Mouse (Mus musculus): ENCODE results near the gene Reln. TPM values are rescaled to one million over a fixed set of nuclear protein-coding genes. Genes with fewer than 3 reads are reported as not detected.

Gene Reln
- total and polyA plus RNA-seq, 2 experiments from 2014 or later: 40.5 to 208 TPM

- WGBS: 87% methylated on average over 7 of the region's 7 CpGs
- Histone ChIP-seq H3K4me3 (ENCODE audit: low read depth, low read length) (no peak overlapping the region), H3K9ac (no peak overlapping the region), H3K4me2 (ENCODE audit: low read depth) (no peak overlapping the region), H3K36me3 (ENCODE audit: insufficient read depth) (no peaks in the 10 kb centered on the region), H3K4me1 (ENCODE audit: insufficient read depth) (no peaks in the 10 kb centered on the region), H3K27ac (ENCODE audit: low read depth, low read length) (no peak overlapping the region), H3K27me3 (ENCODE audit: insufficient read depth, low read length) (no peaks in the 10 kb centered on the region), H3K9me3 (ENCODE audit: low read length) (no peaks in the 10 kb centered on the region)
- ATAC-seq: no peak
- no peak for TF ChIP-seq CTCF (IDR thresholded peaks at IDR 0.05; ENCODE audit: low read depth)
- DNase-seq: no peak
These were observed 485.8 kb downstream of the Reln start for GRCm38 (mm10) chr5:21858653-21859052.

DNA sequence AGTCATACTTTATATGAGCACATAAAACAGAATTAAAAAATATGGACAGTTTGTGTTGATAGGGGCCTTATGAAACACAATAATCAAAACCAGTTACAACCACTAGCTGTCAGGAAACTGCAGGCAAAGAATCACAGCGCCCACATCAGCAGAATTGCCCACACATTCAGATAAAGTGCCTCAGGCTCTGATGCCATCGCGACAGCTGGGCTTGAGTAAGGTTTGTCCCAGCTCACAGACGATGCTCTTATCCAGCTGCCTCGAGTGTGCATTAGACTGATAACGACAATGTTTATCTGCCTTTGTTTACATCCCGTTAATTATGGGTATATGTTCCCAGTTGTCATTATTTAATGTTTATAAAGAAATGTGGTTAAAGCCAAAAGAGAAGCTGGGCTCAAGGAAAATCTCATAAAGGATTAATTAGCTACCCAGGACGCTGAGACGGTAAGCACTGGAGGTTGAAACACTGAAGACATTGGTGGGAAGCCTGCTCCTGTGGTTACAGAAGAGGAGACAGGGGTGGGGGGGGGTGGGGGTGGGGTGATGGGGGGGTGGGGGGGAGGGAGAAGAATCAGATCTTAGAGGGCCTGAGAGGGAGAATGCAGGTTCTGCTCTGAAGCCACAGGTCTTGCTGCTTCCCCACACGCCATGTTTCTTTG, 492.7 kb downstream of the Reln start:
- WGBS: 33% methylated on average over 10 of the region's 10 CpGs
- DNase-seq (no peak), ATAC-seq (0 out of 2 replicates have a peak, but pooled peaks have one; percentile 16)
- Histone ChIP-seq H3K4me1 (ENCODE audit: insufficient read depth) (no peaks in the 10 kb centered on the region), H3K36me3 (ENCODE audit: insufficient read depth) (no peaks in the 10 kb centered on the region), H3K4me2 (ENCODE audit: low read depth) (no peak overlapping the region), H3K9me3 (ENCODE audit: low read length) (no peaks in the 10 kb centered on the region), H3K9ac (no peak overlapping the region), H3K4me3 (ENCODE audit: low read depth, low read length) (no peak overlapping the region), H3K27me3 (ENCODE audit: insufficient read depth, low read length) (no peaks in the 10 kb centered on the region), H3K27ac (ENCODE audit: low read depth, low read length) (no peak overlapping the region)
- TF ChIP-seq CTCF (IDR thresholded peaks at IDR 0.05; ENCODE audit: low read depth): no peak

- Histone ChIP-seq H3K36me3 (ENCODE audit: insufficient read depth) (no peaks in the 10 kb centered on the region), H3K4me1 (ENCODE audit: insufficient read depth) (no peaks in the 10 kb centered on the region), H3K27me3 (ENCODE audit: insufficient read depth, low read length) (no peaks in the 10 kb centered on the region), H3K4me3 (ENCODE audit: low read depth, low read length) (no peak overlapping the region), H3K4me2 (ENCODE audit: low read depth) (no peak overlapping the region), H3K27ac (ENCODE audit: low read depth, low read length) (no peak overlapping the region), H3K9ac (no peak overlapping the region), H3K9me3 (ENCODE audit: low read length) (no peaks in the 10 kb centered on the region)
- TF ChIP-seq CTCF (IDR thresholded peaks at IDR 0.05; ENCODE audit: low read depth): no peak
- DNase-seq: no peak
- no peak for ATAC-seq
- 81% methylated on average over 6 of the region's 6 CpGs for WGBS
These were observed 497.1 kb downstream of the Reln start for GRCm38 (mm10) chr5:21847438-21847837.

DNA sequence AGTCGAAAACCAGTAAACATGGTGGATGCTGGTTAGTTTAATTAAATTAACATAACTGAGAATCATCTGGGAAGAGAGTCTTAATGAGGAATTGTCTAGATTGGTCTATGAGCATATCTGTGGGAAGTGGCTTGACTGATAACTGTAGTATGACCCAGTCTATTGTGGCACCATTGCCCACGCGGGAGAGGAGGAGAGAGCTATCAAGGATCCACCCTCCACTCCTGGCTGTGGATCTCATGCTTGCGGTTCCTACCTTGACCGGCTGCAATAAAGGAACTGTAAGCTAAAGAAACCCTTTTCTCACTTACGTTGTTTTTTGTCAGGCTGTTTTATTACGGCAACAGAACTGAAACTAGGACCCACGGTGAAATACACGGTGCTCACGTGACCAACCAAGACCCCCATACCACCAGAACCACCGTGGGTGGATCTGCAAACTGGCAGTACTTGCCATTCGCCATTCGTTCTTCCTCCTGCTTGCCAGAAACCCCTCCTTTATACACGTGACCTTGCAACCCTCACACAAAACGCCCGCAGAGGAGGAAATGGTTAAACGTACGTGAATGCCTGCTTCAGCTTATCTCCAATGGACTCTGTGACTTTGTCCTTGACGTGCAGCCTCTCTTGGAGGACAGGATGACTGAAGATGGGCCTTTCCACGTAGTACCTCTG, 497.7 kb downstream of the Reln start:
- Histone ChIP-seq H3K9me3 (ENCODE audit: low read length) (no peaks in the 10 kb centered on the region), H3K27me3 (ENCODE audit: insufficient read depth, low read length) (no peaks in the 10 kb centered on the region), H3K9ac (no peak overlapping the region), H3K4me1 (ENCODE audit: insufficient read depth) (no peaks in the 10 kb centered on the region), H3K36me3 (ENCODE audit: insufficient read depth) (no peaks in the 10 kb centered on the region), H3K4me2 (ENCODE audit: low read depth) (no peak overlapping the region), H3K4me3 (ENCODE audit: low read depth, low read length) (no peak overlapping the region), H3K27ac (ENCODE audit: low read depth, low read length) (no peak overlapping the region)
- TF ChIP-seq CTCF (IDR thresholded peaks at IDR 0.05; ENCODE audit: low read depth): no peak
- no peak for ATAC-seq
- DNase-seq: no peak
- 88% methylated on average over 20 of the region's 20 CpGs for WGBS

GRCm38 (mm10) chr5:21844676-21845075, 499.8 kb downstream of the Reln start:
- 76% methylated on average over 4 of the region's 4 CpGs for WGBS
- Histone ChIP-seq H3K27me3 (ENCODE audit: insufficient read depth, low read length) (no peaks in the 10 kb centered on the region), H3K4me3 (ENCODE audit: low read depth, low read length) (no peak overlapping the region), H3K36me3 (ENCODE audit: insufficient read depth) (no peaks in the 10 kb centered on the region), H3K4me1 (ENCODE audit: insufficient read depth) (no peaks in the 10 kb centered on the region), H3K4me2 (ENCODE audit: low read depth) (no peak overlapping the region), H3K9me3 (ENCODE audit: low read length) (no peaks in the 10 kb centered on the region), H3K9ac (no peak overlapping the region), H3K27ac (ENCODE audit: low read depth, low read length) (no peak overlapping the region)
- no peak for DNase-seq
- ATAC-seq: no peak
- peak; percentile 35 for TF ChIP-seq CTCF (IDR thresholded peaks at IDR 0.05; ENCODE audit: low read depth)

Other genes with a start within 250 kb of the Reln start
- gene Orc5, start 205.7 kb upstream of the Reln start, total RNA-seq (2014; rRNA removed): 30.2 and 36.6 TPM in 2 replicates
- gene Orc5, start 205.7 kb upstream of the Reln start, polyA plus RNA-seq (2015; fragmentation: Nextera tagmentation; extraction: Ambion mirVana): 29.1 and 34.7 TPM in 2 replicates

Measured in forebrain, postnatal 0 days (tissue).